Mouse (Mus musculus) hindbrain, embryonic 12.5 days (tissue): Measurements from ENCODE around the gene Mcat. TPM values are rescaled to one million over a fixed set of nuclear protein-coding genes. Genes with fewer than 3 reads are reported as not detected.

Source experiments
- ATAC-seq: fragments of 200-750 bp; cut with Nextera tagmentation; 2 replicates; pipeline ENCODE4 v1.8.0; 2017; ENCODE audit warnings: moderate TSS enrichment; ENCODE audit not compliant: low FRiP score
- H3K27ac ChIP-seq: fragments of 300-500 bp; sonication (generic); 2 replicates; pipeline ENCODE4 v1.5.1; 2016; ENCODE audit warnings: mild to moderate bottlenecking
- H3K27me3 ChIP-seq: fragments of 300-500 bp; sonication (generic); 2 replicates; pipeline ENCODE4 v1.6.1; 2016; ENCODE audit warnings: mild to moderate bottlenecking
- H3K36me3 ChIP-seq: fragments of 300-500 bp; sonication (generic); 2 replicates; pipeline ENCODE4 v1.6.1; 2016; ENCODE audit warnings: mild to moderate bottlenecking
- H3K4me1 ChIP-seq: fragments of 300-500 bp; sonication (generic); 2 replicates; pipeline ENCODE4 v1.6.1; 2016
- H3K4me2 ChIP-seq: fragments of 300-500 bp; sonication (generic); replicated peaks from 2 replicates; pipeline ENCODE4 v1.6.1; 2016; ENCODE audit warnings: mild to moderate bottlenecking
- H3K4me3 ChIP-seq: fragments of 300-500 bp; sonication (generic); 2 replicates; pipeline ENCODE4 v1.5.1; 2016; ENCODE audit warnings: mild to moderate bottlenecking
- H3K9ac ChIP-seq: fragments of 300-500 bp; sonication (generic); 2 replicates; pipeline ENCODE4 v1.6.1; 2016; ENCODE audit warnings: mild to moderate bottlenecking, moderate library complexity
- H3K9me3 ChIP-seq: fragments of 300-500 bp; sonication (generic); replicated peaks from 2 replicates; pipeline ENCODE4 v1.6.1; 2016; ENCODE audit warnings: mild to moderate bottlenecking
- WGBS: fragments of 180-500 bp; shearing (Covaris S2); methylation state at CpG from one replicate; pipeline ENCODE4 v1.1.7; 2016; 5-methylcytosine and 5-hydroxymethylcytosine counted together
- polyA plus RNA-seq: library from polyadenylated mRNA; unstranded; fragments of >200 nt; fragmentation: Nextera tagmentation; extraction: Ambion mirVana; gene quantifications from 2 replicates; pipeline ENCODE4 v1.2.1, GENCODE M21; 2016

Gene Mcat
- polyA plus RNA-seq, 1 experiment from 2014 or later, result 40.7 TPM

GRCm38 (mm10) chr15:83530688-83531087 lies 32.9 kb downstream of the Mcat start:
- Histone ChIP-seq H3K4me3 (no peak overlapping the region), H3K4me1 (peaks cover 15% of the 10 kb centered on the region), H3K4me2 (no peak overlapping the region), H3K9ac (no peak overlapping the region), H3K36me3 (no peaks in the 10 kb centered on the region), H3K27ac (no peak overlapping the region), H3K27me3 (peaks cover 34% of the 10 kb centered on the region), H3K9me3 (no peaks in the 10 kb centered on the region)
- no peak for ATAC-seq
- 83% methylated on average over 6 of the region's 6 CpGs for WGBS

GRCm38 (mm10) chr15:83530233-83530632 lies 33.4 kb downstream of the Mcat start:
- no peak overlapping the region for H3K4me2 ChIP-seq
- peaks cover 18% of the 10 kb centered on the region for H3K4me1 ChIP-seq
- no peak overlapping the region for H3K27ac ChIP-seq
- H3K4me3 ChIP-seq, result no peak overlapping the region
- H3K9ac ChIP-seq, result no peak overlapping the region
- H3K36me3 ChIP-seq, result no peaks in the 10 kb centered on the region
- WGBS, result 89% methylated on average over 9 of the region's 9 CpGs
- H3K27me3 ChIP-seq, result peaks cover 38% of the 10 kb centered on the region
- no peaks in the 10 kb centered on the region for H3K9me3 ChIP-seq
- no peak for ATAC-seq

DNA sequence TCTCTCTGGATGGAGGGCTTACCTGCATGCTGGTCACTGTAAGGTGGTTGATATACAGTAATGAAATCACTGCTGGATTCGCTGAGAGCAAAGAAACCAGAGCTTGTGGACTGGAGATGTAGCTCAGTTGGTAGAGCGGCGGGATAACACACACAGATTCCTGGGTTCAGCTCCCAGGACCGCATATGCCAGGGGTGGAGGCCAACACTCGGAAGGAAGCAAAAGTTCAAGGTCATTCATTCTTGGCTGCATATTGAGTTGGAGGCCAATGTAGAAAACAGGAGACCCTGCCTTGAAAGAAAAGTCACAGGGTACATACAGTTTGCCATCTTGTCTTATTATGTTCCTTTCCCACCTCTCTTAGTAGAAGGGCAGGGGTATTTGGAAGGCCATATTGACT lies 33.8 kb downstream of the Mcat start:
- Histone ChIP-seq H3K4me1 (peaks cover 18% of the 10 kb centered on the region), H3K9me3 (no peaks in the 10 kb centered on the region), H3K27ac (no peak overlapping the region), H3K9ac (no peak overlapping the region), H3K4me3 (no peak overlapping the region), H3K4me2 (no peak overlapping the region), H3K27me3 (peaks cover 41% of the 10 kb centered on the region), H3K36me3 (no peaks in the 10 kb centered on the region)
- no peak for ATAC-seq
- 81% methylated on average over 5 of the region's 5 CpGs for WGBS

GRCm38 (mm10) chr15:83528892-83529291 lies 34.7 kb downstream of the Mcat start:
- peaks cover 43% of the 10 kb centered on the region for H3K27me3 ChIP-seq
- WGBS, result 70% methylated on average over 4 of the region's 4 CpGs
- no peak for ATAC-seq
- no peaks in the 10 kb centered on the region for H3K9me3 ChIP-seq
- peaks cover 18% of the 10 kb centered on the region for H3K4me1 ChIP-seq
- H3K9ac ChIP-seq, result no peak overlapping the region
- H3K36me3 ChIP-seq, result no peaks in the 10 kb centered on the region
- H3K4me2 ChIP-seq, result no peak overlapping the region
- no peak overlapping the region for H3K27ac ChIP-seq
- no peak overlapping the region for H3K4me3 ChIP-seq

DNA sequence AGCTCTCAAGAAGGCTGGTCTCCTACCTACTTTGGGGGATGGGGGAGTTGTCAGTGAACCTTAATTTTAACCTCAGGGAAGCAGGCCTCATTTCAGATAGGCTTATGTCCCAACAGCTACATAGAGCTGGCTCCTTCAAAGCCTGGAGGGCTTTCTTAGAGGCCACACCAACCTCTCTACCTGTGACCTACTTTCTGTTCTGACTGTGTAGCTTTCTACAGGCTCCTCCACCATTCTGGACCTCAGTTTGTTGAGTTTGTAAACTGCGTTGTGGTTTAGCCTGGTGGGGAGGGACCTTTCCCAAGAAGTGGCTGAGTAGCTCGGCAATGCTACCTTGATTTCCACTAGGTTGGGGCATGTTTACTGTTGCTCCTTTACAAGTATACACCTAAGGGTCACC lies 35.8 kb downstream of the Mcat start:
- H3K4me3 ChIP-seq, result no peak overlapping the region
- ATAC-seq, result no peak
- 0 out of 2 replicates have a peak overlapping the region, but pooled peaks have one; percentile 94 for H3K4me2 ChIP-seq
- peaks cover 43% of the 10 kb centered on the region for H3K27me3 ChIP-seq
- H3K36me3 ChIP-seq, result no peaks in the 10 kb centered on the region
- no peaks in the 10 kb centered on the region for H3K9me3 ChIP-seq
- 76% methylated on average over 2 of the region's 2 CpGs for WGBS
- peaks cover 26% of the 10 kb centered on the region for H3K4me1 ChIP-seq
- no peak overlapping the region for H3K9ac ChIP-seq
- H3K27ac ChIP-seq, result no peak overlapping the region

GRCm38 (mm10) chr15:83527092-83527437 lies 36.5 kb downstream of the Mcat start:
- no peaks in the 10 kb centered on the region for H3K36me3 ChIP-seq
- peak overlapping the region; percentile 62 for H3K9ac ChIP-seq
- H3K4me2 ChIP-seq, result peak overlapping the region; percentile 94
- 0 out of 2 replicates have a peak, but pooled peaks have one; percentile 16 for ATAC-seq
- H3K9me3 ChIP-seq, result no peaks in the 10 kb centered on the region
- no peak overlapping the region for H3K27ac ChIP-seq
- H3K27me3 ChIP-seq, result peaks cover 43% of the 10 kb centered on the region
- peaks cover 26% of the 10 kb centered on the region for H3K4me1 ChIP-seq
- WGBS, result under 1% methylated on average over 26 of the region's 26 CpGs
- H3K4me3 ChIP-seq, result peak overlapping the region; percentile 48

DNA sequence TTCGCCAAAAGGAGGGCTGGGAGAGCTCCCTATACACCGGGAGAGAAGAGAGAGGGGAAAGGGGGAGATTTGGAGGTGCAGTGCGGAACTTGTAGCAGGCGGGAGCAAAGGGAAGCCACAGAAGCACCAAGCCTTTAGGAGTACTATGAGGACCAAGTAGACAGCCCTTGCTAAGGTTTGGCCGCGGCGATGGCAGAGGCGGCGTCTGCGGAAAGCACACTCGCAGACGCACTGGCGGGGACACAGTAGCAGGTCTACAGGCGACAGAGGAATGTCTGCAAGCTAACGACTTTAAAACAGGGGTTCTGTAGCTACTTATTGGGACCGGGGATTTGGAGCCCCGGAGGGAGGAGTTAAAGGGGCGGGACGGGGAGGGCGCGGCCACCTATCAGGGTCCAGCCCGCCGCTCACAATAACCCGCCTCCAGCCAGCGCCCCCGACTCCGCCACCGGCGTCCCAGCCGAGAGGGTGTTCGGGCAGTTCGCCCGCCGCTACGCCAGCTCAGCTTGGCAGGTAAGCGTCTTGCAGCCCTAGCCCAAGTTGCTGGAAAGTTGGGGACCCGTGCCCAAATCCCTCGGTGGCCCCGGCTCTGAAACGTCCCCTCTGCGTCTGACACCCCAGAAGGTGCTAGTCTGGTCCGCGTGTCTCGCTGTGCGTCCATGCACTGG lies 37.0 kb downstream of the Mcat start, which contains the start of gene Bik:
Gene Bik (plus strand): TSS at position 439 of the 668 bp plus-strand sequence.
- Histone ChIP-seq H3K4me2 (peak within 1 kb of the TSS; percentile 94), H3K36me3 (no peaks in the 10 kb centered on the region), H3K4me3 (peak within 1 kb of the TSS; percentile 48), H3K9me3 (no peaks in the 10 kb centered on the region), H3K27me3 (peaks cover 43% of the 10 kb centered on the region), H3K9ac (peak within 1 kb of the TSS; percentile 62), H3K27ac (no peak within 1 kb of the TSS), H3K4me1 (peaks cover 26% of the 10 kb centered on the region)
- under 1% methylated on average over 45 of the region's 45 CpGs for WGBS
- 0 out of 2 replicates have a peak, but pooled peaks have one; percentile 58 for ATAC-seq

DNA sequence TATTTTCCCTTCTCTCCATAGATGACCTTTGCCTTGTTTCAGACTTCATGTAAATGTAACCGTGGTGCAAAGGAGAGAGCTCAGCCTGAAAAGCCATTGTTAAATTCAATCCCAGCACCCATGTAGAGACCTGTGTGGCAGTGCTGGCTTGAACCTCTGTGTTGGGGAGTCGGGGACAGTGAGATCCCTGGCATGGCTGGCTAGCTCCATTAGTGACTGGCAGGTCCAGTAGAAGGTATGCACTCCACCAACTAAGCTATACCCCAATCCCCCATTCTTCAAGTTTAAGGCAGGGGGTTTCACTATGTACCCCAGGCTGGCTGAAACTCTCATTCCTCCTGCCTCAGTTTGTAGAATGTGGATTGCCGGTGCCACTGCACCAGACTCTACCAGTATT lies 39.3 kb downstream of the Mcat start:
- Histone ChIP-seq H3K4me3 (no peak overlapping the region), H3K27me3 (peaks cover 40% of the 10 kb centered on the region), H3K4me1 (peaks cover 26% of the 10 kb centered on the region), H3K36me3 (no peaks in the 10 kb centered on the region), H3K27ac (no peak overlapping the region), H3K9ac (no peak overlapping the region), H3K4me2 (no peak overlapping the region), H3K9me3 (no peaks in the 10 kb centered on the region)
- WGBS, result 72% methylated on average over 3 of the region's 3 CpGs
- no peak for ATAC-seq

GRCm38 (mm10) chr15:83523638-83524332 lies 39.8 kb downstream of the Mcat start:
- no peak overlapping the region for H3K4me3 ChIP-seq
- 50% methylated on average over 14 of the region's 14 CpGs for WGBS
- no peak for ATAC-seq
- H3K9me3 ChIP-seq, result no peaks in the 10 kb centered on the region
- H3K4me1 ChIP-seq, result peaks cover 26% of the 10 kb centered on the region
- no peak overlapping the region for H3K27ac ChIP-seq
- H3K9ac ChIP-seq, result no peak overlapping the region
- H3K36me3 ChIP-seq, result no peaks in the 10 kb centered on the region
- peaks cover 40% of the 10 kb centered on the region for H3K27me3 ChIP-seq
- H3K4me2 ChIP-seq, result no peak overlapping the region

GRCm38 (mm10) chr15:83523196-83523595 lies 40.4 kb downstream of the Mcat start:
- H3K9ac ChIP-seq, result no peak overlapping the region
- WGBS, result 21% methylated on average over 7 of the region's 7 CpGs
- H3K4me1 ChIP-seq, result peaks cover 26% of the 10 kb centered on the region
- H3K27ac ChIP-seq, result no peak overlapping the region
- no peak for ATAC-seq
- peaks cover 35% of the 10 kb centered on the region for H3K27me3 ChIP-seq
- no peaks in the 10 kb centered on the region for H3K9me3 ChIP-seq
- no peak overlapping the region for H3K4me2 ChIP-seq
- no peak overlapping the region for H3K4me3 ChIP-seq
- no peaks in the 10 kb centered on the region for H3K36me3 ChIP-seq

GRCm38 (mm10) chr15:83520861-83521382 lies 42.7 kb downstream of the Mcat start:
- WGBS, result 83% methylated on average over 6 of the region's 6 CpGs

DNA sequence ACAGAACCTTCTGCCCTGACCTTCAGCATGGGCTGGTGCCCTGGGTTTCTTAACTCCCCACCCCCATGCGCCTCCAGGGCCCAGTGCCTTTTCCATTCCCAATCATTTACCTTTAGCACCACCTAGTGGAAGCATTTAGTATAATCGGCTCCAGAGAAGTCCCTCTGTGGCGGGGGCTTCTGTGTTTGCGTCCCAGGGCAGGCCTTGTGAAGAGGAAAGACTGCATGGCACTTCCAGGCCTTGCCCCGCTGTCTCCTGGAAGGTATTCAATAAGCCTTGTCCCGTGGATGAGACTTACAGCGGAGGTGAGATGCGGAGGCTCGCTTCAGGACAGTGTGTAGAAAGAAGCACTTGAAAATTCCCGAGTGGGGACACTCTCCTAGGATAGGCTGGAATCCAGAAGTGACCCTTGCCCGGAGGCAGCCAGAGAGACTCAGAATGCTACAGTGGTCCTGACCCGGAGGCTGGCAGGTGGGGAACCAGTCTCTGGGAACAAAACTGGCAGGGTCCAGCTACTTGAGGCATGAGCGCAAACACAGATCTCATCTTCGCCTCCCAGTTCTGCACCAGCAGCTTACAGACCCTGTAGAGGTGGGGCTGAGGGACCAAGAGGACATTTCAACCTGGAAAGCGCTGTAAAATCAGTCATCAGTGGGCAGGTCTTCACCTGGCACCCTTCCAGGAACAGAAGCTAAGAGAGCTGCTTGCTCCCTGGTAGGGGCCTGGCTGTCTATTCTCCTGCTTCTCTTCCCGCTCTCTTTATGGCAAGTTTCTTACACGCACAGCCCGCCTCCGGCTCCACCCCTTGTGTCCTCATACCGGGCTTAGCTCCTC lies 45.2 kb downstream of the Mcat start:
- ATAC-seq, result peak; percentile 43

More at GRCm38 (mm10) chr15:83520861-83521382, 42.7 kb downstream of the Mcat start:
- ATAC-seq, result no peak
- Histone ChIP-seq H3K4me3 (no peak overlapping the region), H3K36me3 (no peaks in the 10 kb centered on the region), H3K9me3 (no peaks in the 10 kb centered on the region), H3K27ac (no peak overlapping the region), H3K4me2 (no peak overlapping the region), H3K9ac (no peak overlapping the region), H3K27me3 (peaks cover 15% of the 10 kb centered on the region), H3K4me1 (peaks cover 13% of the 10 kb centered on the region)

More for the DNA sequence above, 45.2 kb downstream of the Mcat start:
- Histone ChIP-seq H3K4me3 (no peak overlapping the region), H3K4me1 (peaks cover 4% of the 10 kb centered on the region), H3K9me3 (no peaks in the 10 kb centered on the region), H3K27me3 (peaks cover 3% of the 10 kb centered on the region; the same call in 1 of the 2 replicates), H3K9ac (peak overlapping the region; percentile 41; the same call in 1 of the 2 replicates), H3K36me3 (no peaks in the 10 kb centered on the region), H3K4me2 (no peak overlapping the region; the same call in 1 of the 2 replicates), H3K27ac (no peak overlapping the region)
- 43% methylated on average over 20 of the region's 20 CpGs for WGBS
